In genomic region chr4:6514823-6515222, GRCm38 (mm10) we compare ENCODE assay signal across 8 mouse cellular contexts.
DNase-seq lines count a peak whose midpoint lies in the region; ATAC-seq and TF ChIP-seq lines count a peak whose summit lies in the region.

No protein-coding gene starts in this region.

- 20% methylated on average over 6 of the region's 6 CpGs for WGBS in kidney, embryonic 16.5 days
- 18% methylated on average over 6 of the region's 6 CpGs for WGBS in limb, embryonic 13.5 days
- 21% methylated on average over 6 of the region's 6 CpGs for WGBS in thymus, adult 2 months

- no peak overlapping the region for H3K4me2 ChIP-seq in kidney, embryonic 16.5 days (replicated peaks; ENCODE audit: low read depth, low read length)
- H3K4me2 ChIP-seq in limb, embryonic 13.5 days (replicated peaks): no peak overlapping the region

- H3K4me1 ChIP-seq in kidney, embryonic 16.5 days (ENCODE audit: insufficient read depth, low read length): no peaks in the 10 kb centered on the region
- peaks cover 11% of the 10 kb centered on the region; the same call in 1 of the 2 replicates for H3K4me1 ChIP-seq in limb, embryonic 13.5 days
- no peaks in the 10 kb centered on the region for H3K4me1 ChIP-seq in thymus, adult 2 months (replicated peaks; ENCODE audit: control insufficient read depth, insufficient read depth, low read length)

- intact Hi-C loops in gastrocnemius, postnatal 14 days (cut with DNase I; ENCODE audit: low total_unique reads): loop anchor here (10.0 kb wide), 2 partner anchors 80 to 290 kb away; no protein-coding TSS in a partner anchor

- ATAC-seq in kidney, embryonic 16.5 days (ENCODE audit: low FRiP score, low TSS enrichment): 0 out of 2 replicates have a peak, but pooled peaks have one; percentile 49
- peak; percentile 67 for ATAC-seq in limb, embryonic 13.5 days (ENCODE audit: low FRiP score, low read depth)

- DNase-seq in CD4-positive, CD25-positive, alpha-beta regulatory T cell, adult 2 months (ENCODE audit: low read depth, low spot score): peak; percentile 85
- peak; percentile 84 for DNase-seq in adipocyte (ENCODE audit: low spot score)
- peak; percentile 94 for DNase-seq in embryo, embryonic 10.5 days (ENCODE audit: low spot score)
- peak; percentile 30 for DNase-seq in gastrocnemius, postnatal 14 days
- DNase-seq in natural killer cell, adult 2 months (ENCODE audit: low spot score in 2 of 2): peak; percentile 66 to 71
- DNase-seq in thymus, adult 2 months: peak; percentile 75

- no peak overlapping the region for H3K4me3 ChIP-seq in kidney, embryonic 16.5 days (ENCODE audit: low read length)
- no peak overlapping the region for H3K4me3 ChIP-seq in limb, embryonic 13.5 days
- no peak overlapping the region for H3K4me3 ChIP-seq in thymus, adult 2 months (ENCODE audit: control insufficient read depth, insufficient read depth, low read length)

- H3K9ac ChIP-seq in kidney, embryonic 16.5 days (replicated peaks; ENCODE audit: low read length): no peak overlapping the region
- no peak overlapping the region for H3K9ac ChIP-seq in limb, embryonic 13.5 days

- no peak overlapping the region for H3K27ac ChIP-seq in kidney, embryonic 16.5 days (ENCODE audit: low read length)
- H3K27ac ChIP-seq in limb, embryonic 13.5 days: no peak overlapping the region
- H3K27ac ChIP-seq in thymus, adult 2 months (ENCODE audit: control insufficient read depth, insufficient read depth, low read length): no peak overlapping the region

- no peaks in the 10 kb centered on the region for H3K9me3 ChIP-seq in kidney, embryonic 16.5 days (ENCODE audit: low read length)
- H3K9me3 ChIP-seq in limb, embryonic 13.5 days: no peaks in the 10 kb centered on the region

- no peak for TF ChIP-seq POLR2A in thymus, adult 2 months (IDR thresholded peaks at IDR 0.05; ENCODE audit: control insufficient read depth, extremely low read depth, insufficient read depth, low read length, poor library complexity)

- H3K36me3 ChIP-seq in kidney, embryonic 16.5 days (ENCODE audit: insufficient read depth, low read length): no peaks in the 10 kb centered on the region
- no peaks in the 10 kb centered on the region for H3K36me3 ChIP-seq in limb, embryonic 13.5 days
- H3K36me3 ChIP-seq in thymus, adult 2 months (ENCODE audit: control insufficient read depth, insufficient read depth, low read length): no peaks in the 10 kb centered on the region

- H3K27me3 ChIP-seq in kidney, embryonic 16.5 days (ENCODE audit: insufficient read depth, low read length): no peaks in the 10 kb centered on the region
- H3K27me3 ChIP-seq in limb, embryonic 13.5 days: no peaks in the 10 kb centered on the region
- H3K27me3 ChIP-seq in thymus, adult 2 months (ENCODE audit: control insufficient read depth, insufficient read depth, low read length): no peaks in the 10 kb centered on the region

- no peak for TF ChIP-seq CTCF in thymus, adult 2 months (IDR thresholded peaks at IDR 0.05; ENCODE audit: borderline replicate concordance, control insufficient read depth, extremely low read depth, insufficient read depth, low read length, poor library complexity)

Comparison
In these comparisons a context has a peak if more than half of its experiments do, and no peak if none do; other contexts are left out.
1. DNase-seq: peak in every context shown above with its lines; median percentile 94 in embryo, embryonic 10.5 days; 85 in CD4-positive, CD25-positive, alpha-beta regulatory T cell, adult 2 months; 84 in adipocyte; 75 in thymus, adult 2 months; 68 in natural killer cell, adult 2 months; 30 in gastrocnemius, postnatal 14 days.